Mouse (Mus musculus) forebrain, embryonic 10.5 days (tissue): ENCODE data around the gene Chchd1. TPM values are rescaled to one million over a fixed set of nuclear protein-coding genes. Genes with fewer than 3 reads are reported as not detected.

Source experiments
- DNase-seq: peaks from one replicate; pipeline ENCODE4 v3.0.0-alpha.2; 2017; ENCODE audit warnings: low spot score; ENCODE audit errors: extremely low spot score
- H3K27ac ChIP-seq: fragments of 300-500 bp; sonication (generic); 2 replicates; pipeline ENCODE4 v1.5.1; 2016; ENCODE audit warnings: mild to moderate bottlenecking
- H3K27me3 ChIP-seq: fragments of 300-500 bp; sonication (generic); 2 replicates; pipeline ENCODE4 v1.6.1; 2016; ENCODE audit warnings: mild to moderate bottlenecking; ENCODE audit not compliant: poor library complexity, severe bottlenecking
- H3K36me3 ChIP-seq: fragments of 300-500 bp; sonication (generic); replicated peaks from 2 replicates; pipeline ENCODE4 v1.6.1; 2016; ENCODE audit warnings: mild to moderate bottlenecking, moderate library complexity
- H3K4me1 ChIP-seq: fragments of 300-500 bp; sonication (generic); 2 replicates; pipeline ENCODE4 v1.6.1; 2016
- H3K4me3 ChIP-seq: fragments of 300-500 bp; sonication (generic); 2 replicates; pipeline ENCODE4 v1.5.1; 2016; ENCODE audit warnings: mild to moderate bottlenecking, moderate library complexity
- H3K9me3 ChIP-seq: fragments of 300-500 bp; sonication (generic); 2 replicates; pipeline ENCODE4 v1.6.1; 2016; ENCODE audit warnings: mild to moderate bottlenecking, moderate library complexity
- WGBS: fragments of 180-500 bp; shearing (Covaris S2); methylation state at CpG from one replicate; pipeline ENCODE4 v1.1.7; 2016; 5-methylcytosine and 5-hydroxymethylcytosine counted together
- polyA plus RNA-seq: library from polyadenylated mRNA; unstranded; fragments of >200 nt; fragmentation: Nextera tagmentation; extraction: Ambion mirVana; gene quantifications from 2 replicates; pipeline ENCODE4 v1.2.1, GENCODE M21; 2016

Chchd1 gene
- polyA plus RNA-seq, 1 experiment from 2014 or later, result 261 TPM

DNA sequence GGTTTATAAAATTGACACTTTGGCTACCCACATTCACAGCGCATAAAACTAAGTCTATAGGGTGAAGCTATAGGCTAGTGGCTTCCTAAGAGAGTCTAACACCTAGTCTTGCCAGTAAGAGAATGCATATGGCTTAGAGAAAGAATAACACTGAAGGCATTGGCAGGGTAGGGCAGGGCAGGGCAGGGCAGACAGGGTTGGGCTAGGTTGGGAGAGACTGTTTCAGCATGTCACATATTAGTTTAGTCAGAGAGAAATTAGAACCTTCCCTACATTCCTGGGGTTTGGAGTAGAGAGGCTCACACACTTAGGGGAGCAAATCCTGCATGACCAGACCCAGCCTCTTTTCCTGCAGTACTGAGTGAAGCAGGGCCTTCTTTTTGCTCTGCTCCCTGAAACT, 35.3 kb upstream of the Chchd1 start:
- WGBS, result 72% methylated on average over 1 of the region's 1 CpGs

DNA sequence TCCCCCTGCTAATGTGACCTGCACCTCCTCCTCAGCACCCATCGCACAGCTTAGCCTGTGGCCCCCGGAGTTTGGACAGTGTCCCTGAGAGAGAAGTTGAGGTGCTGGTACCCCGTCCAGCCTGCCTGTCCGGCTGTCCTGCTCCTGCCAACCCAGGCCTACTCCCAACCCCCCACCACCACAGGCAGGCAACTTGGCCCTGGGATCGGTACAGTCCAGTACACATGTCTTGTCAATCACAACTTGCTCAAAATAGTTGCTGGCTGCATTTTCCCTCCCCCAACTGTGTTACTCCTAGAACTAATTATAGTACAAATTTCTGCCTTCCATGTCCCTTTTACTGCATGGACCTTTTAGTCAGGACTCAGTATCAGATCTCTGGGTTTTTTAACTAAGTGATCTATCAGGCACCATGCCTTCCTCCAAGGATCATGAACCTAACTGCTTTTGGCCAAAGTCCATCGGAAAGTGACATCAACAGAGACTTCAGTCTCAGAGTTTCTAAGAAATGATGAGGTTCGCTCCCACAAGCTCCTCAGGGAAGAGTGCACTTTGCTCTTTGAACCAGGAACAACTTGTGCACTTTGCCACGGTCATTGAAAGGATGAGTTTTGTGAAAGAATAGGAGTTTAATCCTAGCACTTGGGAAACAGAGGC, 34.5 kb upstream of the Chchd1 start, which contains the start of gene Synpo2l:
Gene Synpo2l (minus strand): TSS at position 201 of the 657 bp plus-strand sequence.
- Histone ChIP-seq H3K27me3 (peaks cover 43% of the 10 kb centered on the region), H3K4me1 (peaks cover 12% of the 10 kb centered on the region), H3K4me3 (no peak within 1 kb of the TSS), H3K27ac (no peak within 1 kb of the TSS), H3K9me3 (no peaks in the 10 kb centered on the region), H3K36me3 (no peaks in the 10 kb centered on the region)
- 86% methylated on average over 8 of the region's 8 CpGs for WGBS
- DNase-seq, result no peak

More for the DNA sequence above, 35.3 kb upstream of the Chchd1 start:
- Histone ChIP-seq H3K27me3 (peaks cover 51% of the 10 kb centered on the region), H3K9me3 (no peaks in the 10 kb centered on the region), H3K4me3 (no peak overlapping the region), H3K36me3 (no peaks in the 10 kb centered on the region), H3K4me1 (peaks cover 13% of the 10 kb centered on the region), H3K27ac (no peak overlapping the region)
- no peak for DNase-seq

DNA sequence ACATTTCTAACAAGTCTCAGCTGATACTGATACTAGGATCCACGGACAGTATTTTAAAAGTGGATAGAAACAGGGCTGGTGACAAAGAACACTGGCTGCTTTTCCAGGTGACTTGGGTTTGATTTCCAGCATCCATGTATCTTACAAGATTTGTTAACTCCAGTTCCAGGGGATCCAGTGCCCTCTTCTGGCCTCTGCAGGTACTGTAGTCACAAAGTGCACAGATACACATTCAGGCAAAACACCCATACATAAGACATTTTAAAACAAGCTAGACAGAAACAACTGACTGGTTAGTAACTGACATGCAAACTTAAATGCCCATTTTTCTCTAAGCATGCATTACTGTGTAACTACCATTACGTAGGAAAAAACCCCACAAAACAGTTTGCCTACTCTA, 29.8 kb upstream of the Chchd1 start:
- Histone ChIP-seq H3K27ac (no peak overlapping the region), H3K4me3 (peak overlapping the region; percentile 86; the same call in 1 of the 2 replicates), H3K4me1 (peaks cover 18% of the 10 kb centered on the region), H3K27me3 (peaks cover 14% of the 10 kb centered on the region; the same call in 1 of the 2 replicates), H3K9me3 (no peaks in the 10 kb centered on the region), H3K36me3 (peaks cover 26% of the 10 kb centered on the region)
- 91% methylated on average over 2 of the region's 2 CpGs for WGBS
- peak; percentile 37 for DNase-seq

DNA sequence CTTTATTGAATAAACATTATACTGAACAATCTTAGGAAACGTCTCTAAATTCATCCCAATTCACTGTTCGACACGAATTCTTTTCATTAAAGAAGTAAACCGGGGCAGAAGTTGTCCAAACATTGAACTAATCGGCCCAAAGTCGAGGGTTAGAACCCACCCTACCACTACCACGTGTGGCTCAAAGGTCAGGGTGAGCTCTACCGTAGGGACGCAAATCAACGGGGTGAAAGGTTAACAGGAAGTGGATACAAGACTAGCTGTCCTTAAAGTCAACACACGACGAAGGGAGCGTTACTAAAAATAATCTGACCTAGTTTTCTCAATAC, 29.1 kb upstream of the Chchd1 start:
- Histone ChIP-seq H3K4me1 (peaks cover 18% of the 10 kb centered on the region), H3K36me3 (peaks cover 33% of the 10 kb centered on the region), H3K9me3 (no peaks in the 10 kb centered on the region), H3K4me3 (peak overlapping the region; percentile 86), H3K27ac (peak overlapping the region; percentile 90), H3K27me3 (0 out of 2 replicates have a peak, but pooled peaks cover 6% of the 10 kb centered on the region)
- DNase-seq, result no peak
- WGBS, result 11% methylated on average over 13 of the region's 13 CpGs

DNA sequence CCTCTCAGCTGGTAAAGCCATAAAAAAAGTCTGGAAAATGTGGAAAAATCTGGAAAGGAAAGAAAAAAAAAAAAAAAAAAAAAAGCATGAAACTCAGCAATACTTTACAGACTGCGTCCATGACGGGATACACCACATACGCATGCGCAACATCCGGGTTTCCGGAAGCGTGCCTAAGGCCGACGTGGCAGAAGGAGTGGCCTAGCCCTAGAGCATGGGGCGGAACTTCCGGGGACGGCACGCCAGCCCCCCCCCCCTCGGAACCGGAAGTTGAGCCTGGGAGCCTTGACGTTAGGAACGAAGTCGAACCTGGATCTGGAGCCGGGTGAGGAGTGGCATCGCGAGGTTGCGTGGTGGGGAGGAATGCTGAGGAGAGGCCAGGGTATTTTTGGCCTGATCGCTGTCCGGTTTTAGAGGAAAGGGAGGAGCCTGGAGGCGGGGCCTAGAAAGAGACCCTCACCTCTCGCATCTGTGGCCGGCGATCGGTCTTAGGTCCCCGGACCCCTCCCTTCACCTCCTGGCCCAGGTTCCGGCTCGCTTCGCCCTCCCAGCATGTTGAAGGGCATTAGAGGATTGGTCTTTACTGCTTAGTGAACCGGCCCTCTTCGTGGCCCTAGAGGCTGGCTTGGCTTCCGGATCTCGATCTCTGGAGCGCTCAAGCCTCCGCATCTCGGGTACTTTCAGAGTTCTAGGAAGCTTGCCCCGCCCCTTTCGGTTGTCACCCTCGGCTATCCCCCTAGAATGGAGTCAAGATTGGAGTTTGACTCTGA, 28.6 kb upstream of the Chchd1 start, which contains the start of gene Sec24c:
Gene Sec24c (plus strand): TSS at position 245 of the 770 bp plus-strand sequence.
- Histone ChIP-seq H3K27me3 (0 out of 2 replicates have a peak, but pooled peaks cover under 1% of the 10 kb centered on the region), H3K4me3 (peak within 1 kb of the TSS; percentile 86), H3K36me3 (peaks cover 38% of the 10 kb centered on the region), H3K4me1 (peaks cover 18% of the 10 kb centered on the region), H3K9me3 (no peaks in the 10 kb centered on the region), H3K27ac (peak within 1 kb of the TSS; percentile 90)
- WGBS, result under 1% methylated on average over 43 of the region's 43 CpGs
- peak; percentile 100 for DNase-seq

DNA sequence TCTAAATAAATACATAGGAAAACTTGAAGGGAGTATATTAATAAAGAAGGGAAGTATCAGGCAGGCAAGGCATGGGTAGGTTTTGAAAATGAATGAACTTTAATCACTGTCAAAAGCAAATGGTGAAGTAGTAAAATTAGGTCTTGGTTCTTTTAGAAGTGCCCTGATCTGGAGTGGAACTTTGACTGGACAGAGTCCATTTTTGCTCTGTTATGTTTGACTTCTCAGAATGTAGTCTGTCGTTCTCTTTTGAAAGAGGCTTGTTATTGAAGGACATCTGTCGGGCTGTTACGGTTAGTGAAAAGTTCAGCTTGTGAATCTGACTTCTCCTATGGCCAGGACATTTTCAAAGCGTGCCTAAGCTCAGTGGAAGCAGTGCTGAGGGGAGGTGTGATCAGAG, 24.9 kb upstream of the Chchd1 start:
- Histone ChIP-seq H3K4me3 (no peak overlapping the region), H3K27me3 (no peaks in the 10 kb centered on the region), H3K9me3 (no peaks in the 10 kb centered on the region), H3K27ac (no peak overlapping the region), H3K4me1 (peaks cover 18% of the 10 kb centered on the region), H3K36me3 (peaks cover 75% of the 10 kb centered on the region)
- no peak for DNase-seq
- 95% methylated on average over 4 of the region's 4 CpGs for WGBS

DNA sequence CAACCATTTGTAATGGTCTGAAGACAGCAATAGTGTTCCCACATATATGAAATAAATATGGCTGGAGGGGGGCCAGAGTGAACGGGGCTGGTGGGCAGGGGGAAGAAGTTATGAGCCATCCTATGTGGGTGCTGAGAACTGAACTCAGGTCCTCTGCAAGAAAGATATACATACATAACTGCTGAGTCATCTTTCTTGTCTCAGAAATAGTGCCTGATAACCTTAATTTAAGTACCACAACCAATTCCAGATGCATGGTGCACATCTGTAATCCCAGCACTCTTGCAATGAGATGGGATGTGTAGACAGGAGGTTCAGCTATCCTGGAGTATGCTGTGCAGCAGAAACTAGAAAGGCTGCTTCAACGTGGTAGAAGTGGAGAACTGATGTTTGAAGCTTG, 21.1 kb upstream of the Chchd1 start:
- WGBS, result 95% methylated on average over 2 of the region's 2 CpGs
- peaks cover 100% of the 10 kb centered on the region for H3K36me3 ChIP-seq
- DNase-seq, result no peak

DNA sequence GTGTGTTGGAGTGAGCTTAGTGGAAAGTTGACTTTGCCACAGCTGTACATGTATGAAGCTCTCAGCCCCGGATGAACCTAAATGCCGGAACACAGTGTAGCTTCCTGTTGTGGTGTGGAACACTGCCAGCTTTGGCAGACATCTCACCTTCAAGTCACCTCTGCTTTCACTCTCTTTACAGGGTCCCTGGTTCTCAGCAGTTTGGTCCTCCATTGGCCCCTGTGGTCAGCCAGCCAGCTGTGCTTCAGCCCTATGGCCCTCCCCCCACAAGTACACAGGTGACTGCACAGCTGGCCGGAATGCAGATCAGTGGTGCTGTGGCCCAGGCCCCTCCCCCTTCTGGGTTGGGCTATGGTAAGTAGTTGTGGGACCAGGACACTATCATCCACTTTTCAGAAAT, 20.3 kb upstream of the Chchd1 start:
- 90% methylated on average over 3 of the region's 3 CpGs for WGBS
- peaks cover 100% of the 10 kb centered on the region for H3K36me3 ChIP-seq
- H3K4me1 ChIP-seq, result no peaks in the 10 kb centered on the region
- no peak overlapping the region for H3K4me3 ChIP-seq
- DNase-seq, result no peak
- H3K27ac ChIP-seq, result no peak overlapping the region
- no peaks in the 10 kb centered on the region for H3K9me3 ChIP-seq
- H3K27me3 ChIP-seq, result no peaks in the 10 kb centered on the region

More for the DNA sequence above, 21.1 kb upstream of the Chchd1 start:
- Histone ChIP-seq H3K27me3 (no peaks in the 10 kb centered on the region), H3K4me3 (no peak overlapping the region), H3K9me3 (no peaks in the 10 kb centered on the region), H3K27ac (no peak overlapping the region), H3K4me1 (no peaks in the 10 kb centered on the region)

DNA sequence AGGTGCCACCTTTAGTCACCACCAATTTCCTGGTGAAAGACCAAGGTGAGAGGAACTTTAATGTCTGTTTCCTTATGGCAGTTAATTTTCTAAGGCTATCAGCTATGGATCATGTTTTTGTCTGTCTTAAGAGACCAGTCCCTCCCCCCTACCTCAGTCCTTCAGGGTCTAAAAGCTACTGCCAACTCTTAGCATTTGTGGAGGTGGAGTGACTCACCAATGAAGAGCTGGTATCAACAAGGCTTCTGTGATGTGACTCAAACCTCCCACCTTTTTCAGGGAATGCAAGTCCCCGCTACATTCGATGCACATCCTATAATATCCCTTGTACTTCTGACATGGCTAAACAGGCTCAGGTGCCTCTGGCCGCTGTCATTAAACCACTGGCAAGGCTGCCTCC, 16.2 kb upstream of the Chchd1 start:
- Histone ChIP-seq H3K27me3 (no peaks in the 10 kb centered on the region), H3K36me3 (peaks cover 100% of the 10 kb centered on the region), H3K4me1 (no peaks in the 10 kb centered on the region), H3K4me3 (no peak overlapping the region), H3K27ac (no peak overlapping the region), H3K9me3 (no peaks in the 10 kb centered on the region)
- DNase-seq, result no peak
- 95% methylated on average over 3 of the region's 3 CpGs for WGBS

DNA sequence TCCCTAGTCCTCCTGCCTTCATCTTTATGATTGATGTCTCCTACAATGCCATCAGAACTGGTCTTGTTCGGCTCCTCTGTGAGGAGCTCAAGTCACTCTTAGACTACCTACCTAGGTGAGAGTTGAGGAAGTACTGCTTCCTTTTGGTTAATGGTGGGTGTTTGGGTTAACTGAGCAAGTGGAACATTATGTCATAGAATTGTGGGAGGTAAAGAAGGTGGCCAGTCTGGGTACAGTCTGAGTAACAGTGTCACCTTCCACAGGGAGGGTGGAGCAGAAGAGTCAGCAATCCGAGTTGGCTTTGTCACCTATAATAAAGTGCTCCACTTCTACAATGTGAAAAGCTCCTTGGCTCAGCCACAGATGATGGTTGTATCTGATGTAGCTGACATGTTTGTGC, 13.8 kb upstream of the Chchd1 start:
- Histone ChIP-seq H3K27me3 (no peaks in the 10 kb centered on the region), H3K27ac (no peak overlapping the region), H3K9me3 (no peaks in the 10 kb centered on the region), H3K4me3 (no peak overlapping the region), H3K36me3 (peaks cover 100% of the 10 kb centered on the region), H3K4me1 (peaks cover 2% of the 10 kb centered on the region)
- WGBS, result 89% methylated on average over 2 of the region's 2 CpGs
- DNase-seq, result no peak

DNA sequence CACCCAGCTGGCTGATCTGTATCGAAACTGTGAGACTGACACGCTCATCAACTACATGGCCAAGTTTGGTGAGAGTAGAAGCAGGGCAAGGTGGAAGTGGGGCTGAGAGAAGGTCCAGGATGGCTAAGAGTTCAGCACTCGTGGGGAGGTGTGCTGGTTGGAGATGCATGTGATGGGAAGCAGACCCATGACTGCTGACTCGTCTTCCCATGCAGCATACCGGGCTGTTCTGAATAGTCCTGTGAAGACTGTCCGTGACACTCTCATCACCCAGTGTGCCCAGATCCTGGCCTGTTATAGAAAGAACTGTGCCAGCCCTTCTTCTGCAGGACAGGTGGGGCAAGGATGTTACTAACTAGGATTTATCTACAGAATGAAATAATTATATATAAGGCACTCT, 11.0 kb upstream of the Chchd1 start:
- Histone ChIP-seq H3K4me1 (peaks cover 30% of the 10 kb centered on the region), H3K9me3 (no peaks in the 10 kb centered on the region), H3K27me3 (no peaks in the 10 kb centered on the region), H3K27ac (no peak overlapping the region), H3K36me3 (peaks cover 78% of the 10 kb centered on the region), H3K4me3 (no peak overlapping the region)
- 92% methylated on average over 6 of the region's 6 CpGs for WGBS
- no peak for DNase-seq

DNA sequence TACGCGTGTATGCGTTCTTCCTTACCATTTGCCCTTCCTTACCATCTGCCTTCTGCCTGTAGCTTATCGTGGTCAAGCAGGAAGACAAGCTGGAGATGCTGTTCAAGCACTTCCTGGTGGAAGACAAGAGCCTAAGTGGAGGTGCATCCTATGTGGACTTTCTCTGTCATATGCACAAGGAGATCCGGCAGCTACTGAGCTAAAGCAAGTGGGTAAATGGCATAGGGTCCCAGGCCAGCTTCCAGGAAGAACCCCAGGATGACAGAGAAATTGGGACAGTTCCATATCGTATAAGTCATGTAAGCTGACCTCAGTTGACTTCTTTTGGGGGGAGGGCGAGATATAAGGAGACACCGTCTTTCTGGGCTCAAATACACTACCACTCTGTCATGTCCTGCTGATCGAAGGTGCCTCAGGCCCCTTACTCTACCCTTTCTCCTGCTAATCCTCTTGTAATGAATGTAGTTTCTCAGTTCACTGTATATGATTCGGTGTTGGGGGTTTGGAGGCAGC, 9.2 kb upstream of the Chchd1 start:
- no peak for DNase-seq
- peaks cover 70% of the 10 kb centered on the region for H3K36me3 ChIP-seq
- WGBS, result 93% methylated on average over 10 of the region's 10 CpGs

More for the DNA sequence above, 9.2 kb upstream of the Chchd1 start:
- H3K27me3 ChIP-seq, result no peaks in the 10 kb centered on the region
- no peak overlapping the region for H3K4me3 ChIP-seq
- H3K4me1 ChIP-seq, result peaks cover 49% of the 10 kb centered on the region
- no peak overlapping the region for H3K27ac ChIP-seq
- no peaks in the 10 kb centered on the region for H3K9me3 ChIP-seq
